Mouse (Mus musculus) forebrain, embryonic 16.5 days (tissue): ENCODE results near the gene Ces5a. TPM values are rescaled to one million over a fixed set of nuclear protein-coding genes. Genes with fewer than 3 reads are reported as not detected.

Source experiments
- ATAC-seq: fragments of 200-750 bp; cut with Nextera tagmentation; 2 replicates; pipeline ENCODE4 v1.8.0; 2017; ENCODE audit warnings: mild to moderate bottlenecking, moderate library complexity
- H3K27ac ChIP-seq: fragments of 300-500 bp; sonication (generic); 2 replicates; pipeline ENCODE4 v1.5.1; 2014; ENCODE audit warnings: low read length, control low read depth
- H3K27me3 ChIP-seq: fragments of 300-500 bp; sonication (generic); replicated peaks from 2 replicates; pipeline ENCODE4 v1.6.1; 2014; ENCODE audit warnings: low read length; ENCODE audit not compliant: control insufficient read depth, insufficient read depth
- H3K36me3 ChIP-seq: fragments of 300-500 bp; sonication (generic); 2 replicates; pipeline ENCODE4 v1.6.1; 2014; ENCODE audit not compliant: control insufficient read depth, insufficient read depth
- H3K4me1 ChIP-seq: fragments of 300-500 bp; sonication (generic); replicated peaks from 2 replicates; pipeline ENCODE4 v1.6.1; 2014; ENCODE audit warnings: low read length; ENCODE audit not compliant: control insufficient read depth, insufficient read depth
- H3K4me2 ChIP-seq: fragments of 300-500 bp; sonication (generic); 2 replicates; pipeline ENCODE4 v1.6.1; 2014; ENCODE audit warnings: mild to moderate bottlenecking, low read length, control low read depth
- H3K4me3 ChIP-seq: fragments of 300-500 bp; sonication (generic); replicated peaks from 2 replicates; pipeline ENCODE4 v1.5.1; 2014; ENCODE audit warnings: mild to moderate bottlenecking, low read length, control low read depth
- H3K9ac ChIP-seq: fragments of 300-500 bp; sonication (generic); replicated peaks from 2 replicates; pipeline ENCODE4 v1.6.1; 2014; ENCODE audit warnings: low read depth, low read length, control low read depth
- H3K9me3 ChIP-seq: fragments of 300-500 bp; sonication (generic); 2 replicates; pipeline ENCODE4 v1.6.1; 2016; ENCODE audit warnings: low read length; ENCODE audit not compliant: control insufficient read depth
- WGBS: fragments of 180-500 bp; shearing (Covaris S2); extraction: QIAGEN DNeasy Blood & Tissue Kit; methylation state at CpG from one replicate; pipeline ENCODE4 v1.1.7; 2014; 5-methylcytosine and 5-hydroxymethylcytosine counted together
- polyA plus RNA-seq: library from polyadenylated mRNA; unstranded; fragments of >200 nt; fragmentation: Nextera tagmentation; extraction: Ambion mirVana; gene quantifications from 2 replicates; pipeline ENCODE4 v1.2.1, GENCODE M21; 2015

Ces5a gene
- 0.75 and 0.88 TPM in 2 replicates for polyA plus RNA-seq

DNA sequence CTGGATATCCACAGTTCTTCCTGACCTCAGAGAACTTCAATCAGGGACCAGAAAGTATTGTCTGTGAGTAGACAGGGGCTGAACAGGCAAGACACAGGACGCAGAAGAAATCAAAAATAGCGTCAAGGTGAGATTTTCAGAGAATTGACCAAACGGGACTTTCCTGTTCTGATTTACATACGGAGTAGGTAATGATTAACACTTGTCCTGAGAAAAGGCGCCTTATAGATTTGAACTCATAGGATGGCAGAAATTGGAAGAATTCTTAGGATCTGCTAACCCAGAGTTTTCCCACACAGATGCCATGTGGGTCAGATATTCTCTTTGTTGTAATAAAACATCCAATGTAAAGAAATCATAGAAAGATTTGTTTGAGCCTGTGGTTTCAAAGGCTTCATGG is at the start of gene Ces5a:
TSS of gene Ces5a (minus strand) at position 101 of the 400 bp plus-strand sequence.
- Histone ChIP-seq H3K27me3 (no peaks in the 10 kb centered on the region), H3K9ac (no peak within 1 kb of the TSS), H3K9me3 (no peaks in the 10 kb centered on the region), H3K4me1 (no peaks in the 10 kb centered on the region), H3K4me3 (no peak within 1 kb of the TSS), H3K4me2 (no peak within 1 kb of the TSS), H3K27ac (no peak within 1 kb of the TSS), H3K36me3 (no peaks in the 10 kb centered on the region)
- ATAC-seq = no peak
- WGBS = 92% methylated on average over 5 of the region's 5 CpGs

DNA sequence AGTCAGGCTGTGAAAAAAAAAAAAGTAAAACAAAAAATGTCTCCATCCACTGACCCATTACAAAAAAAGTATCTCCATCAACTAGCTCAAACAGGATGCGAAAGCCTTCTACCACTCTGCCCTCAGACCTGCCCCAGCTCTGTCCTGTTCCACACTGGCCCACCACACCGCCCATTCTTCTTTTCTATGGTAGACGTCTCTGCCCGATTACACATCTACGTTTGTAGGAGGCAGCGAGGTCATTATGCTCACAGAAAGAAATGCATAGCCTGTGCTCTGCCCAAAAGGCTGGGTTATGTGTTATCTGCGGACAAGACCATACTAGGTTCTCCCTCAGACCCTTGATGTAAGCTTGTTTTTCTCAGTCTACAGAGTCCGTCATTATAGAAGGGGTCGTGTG is 37.2 kb upstream of the Ces5a start:
- no peaks in the 10 kb centered on the region for H3K9me3 ChIP-seq
- peak overlapping the region; percentile 97 for H3K27ac ChIP-seq
- peaks cover 44% of the 10 kb centered on the region for H3K4me1 ChIP-seq
- ATAC-seq = no peak
- WGBS = 55% methylated on average over 9 of the region's 9 CpGs
- H3K4me2 ChIP-seq = no peak overlapping the region
- H3K4me3 ChIP-seq = no peak overlapping the region
- H3K27me3 ChIP-seq = no peaks in the 10 kb centered on the region
- H3K36me3 ChIP-seq = no peaks in the 10 kb centered on the region
- H3K9ac ChIP-seq = no peak overlapping the region

DNA sequence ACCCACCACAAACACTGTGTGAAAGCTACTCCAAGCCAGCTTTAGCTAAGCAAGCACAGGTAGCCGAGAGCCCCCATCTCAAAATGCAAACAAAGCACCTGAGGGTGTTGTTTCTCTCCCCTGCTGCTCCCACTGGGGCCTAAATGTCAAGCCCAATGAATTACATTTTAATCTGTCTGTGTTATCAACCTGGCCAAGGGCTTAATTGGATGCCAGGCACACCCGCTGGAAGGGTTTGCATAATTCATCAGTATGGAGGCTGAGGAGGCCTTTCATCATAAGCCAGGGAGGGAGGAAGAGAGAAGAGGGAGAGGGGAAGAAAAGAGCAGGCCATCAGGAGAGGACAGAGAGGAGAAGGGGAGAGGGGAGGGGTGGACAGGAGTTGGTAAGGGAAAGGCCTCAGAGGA is 36.5 kb upstream of the Ces5a start:
- no peak overlapping the region for H3K9ac ChIP-seq
- no peaks in the 10 kb centered on the region for H3K27me3 ChIP-seq
- H3K4me1 ChIP-seq = peaks cover 52% of the 10 kb centered on the region
- H3K4me3 ChIP-seq = no peak overlapping the region
- H3K9me3 ChIP-seq = no peaks in the 10 kb centered on the region
- no peaks in the 10 kb centered on the region for H3K36me3 ChIP-seq
- 3% methylated on average over 2 of the region's 2 CpGs for WGBS
- H3K4me2 ChIP-seq = 0 out of 2 replicates have a peak overlapping the region, but pooled peaks have one; percentile 25
- peak; percentile 41 for ATAC-seq
- H3K27ac ChIP-seq = peak overlapping the region; percentile 97

DNA sequence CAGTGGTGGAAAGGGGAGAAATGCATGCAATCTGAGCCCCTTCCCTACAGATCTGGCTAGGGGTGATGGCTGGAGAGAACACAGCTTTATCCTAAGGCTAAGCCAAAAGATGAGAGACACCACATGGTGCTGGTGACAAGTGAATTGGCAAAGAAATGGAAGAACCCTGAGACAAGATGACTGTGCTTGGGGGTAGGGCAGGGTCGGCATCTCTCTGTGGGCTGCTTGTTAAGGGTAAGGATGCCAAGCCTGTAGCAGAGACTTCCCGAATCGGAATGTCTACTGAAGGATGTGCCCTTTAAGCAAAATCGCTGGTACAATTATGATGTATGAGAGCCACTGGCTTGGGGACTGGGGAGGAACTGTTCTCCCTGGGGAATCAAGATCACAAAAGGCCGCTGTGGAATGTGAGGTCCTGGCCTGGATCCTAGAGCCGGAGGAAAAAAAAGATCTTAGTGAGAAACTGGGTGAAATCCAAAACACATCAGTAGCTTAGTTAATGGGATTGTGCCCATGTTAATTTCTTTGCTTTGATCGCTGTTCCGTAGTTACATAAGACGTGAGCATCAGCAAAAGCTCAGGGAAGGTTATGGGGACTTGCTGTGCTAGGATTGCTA is 35.8 kb upstream of the Ces5a start:
- H3K9ac ChIP-seq = no peak overlapping the region
- no peak overlapping the region for H3K4me3 ChIP-seq
- H3K4me1 ChIP-seq = peaks cover 58% of the 10 kb centered on the region
- no peaks in the 10 kb centered on the region for H3K27me3 ChIP-seq
- peak overlapping the region; percentile 97 for H3K27ac ChIP-seq
- H3K9me3 ChIP-seq = no peaks in the 10 kb centered on the region
- H3K4me2 ChIP-seq = peak overlapping the region; percentile 25
- WGBS = 2% methylated on average over 9 of the region's 9 CpGs
- ATAC-seq = peak; percentile 11
- no peaks in the 10 kb centered on the region for H3K36me3 ChIP-seq

DNA sequence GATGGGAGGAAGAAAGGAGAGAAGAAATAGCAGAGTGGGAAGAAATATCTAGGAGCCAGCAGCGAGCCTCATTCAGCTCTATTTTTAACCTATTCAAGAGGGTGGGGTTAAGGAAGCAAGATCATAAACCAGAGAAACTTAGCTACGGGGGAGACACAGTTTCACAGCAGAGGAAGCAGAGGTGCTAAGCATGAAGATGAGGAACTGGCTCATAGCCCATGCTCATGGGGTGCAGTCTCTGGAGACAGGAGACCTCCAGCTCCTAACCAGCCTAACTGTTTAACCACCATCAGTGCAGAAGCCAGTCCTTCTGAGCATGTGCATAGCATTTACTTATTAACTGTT is 34.5 kb upstream of the Ces5a start:
- WGBS = 8% methylated on average over 2 of the region's 2 CpGs
- Histone ChIP-seq H3K9ac (peak overlapping the region; percentile 30), H3K9me3 (no peaks in the 10 kb centered on the region), H3K27ac (peak overlapping the region; percentile 97), H3K27me3 (no peaks in the 10 kb centered on the region), H3K4me2 (peak overlapping the region; percentile 40), H3K36me3 (no peaks in the 10 kb centered on the region), H3K4me3 (no peak overlapping the region), H3K4me1 (peaks cover 59% of the 10 kb centered on the region)
- peak; percentile 32 for ATAC-seq

DNA sequence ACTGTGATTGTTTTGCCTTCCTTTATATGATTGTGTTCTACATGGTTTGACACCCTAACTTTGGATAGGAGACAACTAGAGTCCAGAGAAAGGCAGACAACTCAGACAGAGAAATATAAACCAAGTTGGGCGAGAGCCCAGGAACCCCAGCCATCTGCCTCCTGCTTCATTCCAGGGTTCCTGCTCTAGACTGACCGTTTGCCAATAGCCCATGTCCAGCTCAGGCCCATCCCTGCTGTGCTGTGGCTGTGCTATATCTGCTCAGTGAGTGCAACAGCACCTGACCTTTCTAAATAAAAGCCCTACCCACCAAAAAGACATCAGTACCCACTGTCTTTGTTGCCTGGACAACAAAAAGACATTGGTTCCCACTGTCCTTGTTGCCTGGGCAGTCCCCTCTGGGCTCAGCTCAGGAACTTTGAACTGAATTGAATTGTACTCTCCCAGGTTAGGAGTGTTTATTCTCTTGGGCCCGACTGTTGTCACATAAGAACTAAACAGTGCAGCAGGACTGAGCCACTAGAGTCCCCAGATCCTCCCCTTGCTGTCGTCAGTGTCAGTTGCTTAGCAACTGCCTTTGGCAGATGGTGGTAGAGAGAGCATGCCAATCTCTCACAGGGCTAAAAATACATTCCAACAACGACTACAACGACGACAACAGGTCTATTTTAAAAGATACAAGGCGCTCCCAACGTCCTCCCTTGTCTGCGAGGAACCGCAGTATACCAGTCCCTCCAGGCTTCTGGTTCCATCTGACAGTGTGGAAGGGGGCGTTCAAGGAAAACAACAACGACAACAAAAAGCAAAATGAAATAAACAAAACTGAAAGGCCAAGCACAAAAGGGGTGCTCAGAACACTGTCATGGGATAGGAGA is 33.9 kb upstream of the Ces5a start:
- Histone ChIP-seq H3K9ac (peak overlapping the region; percentile 30), H3K27ac (peak overlapping the region; percentile 97), H3K4me1 (peaks cover 59% of the 10 kb centered on the region), H3K27me3 (no peaks in the 10 kb centered on the region), H3K4me3 (no peak overlapping the region), H3K9me3 (no peaks in the 10 kb centered on the region), H3K36me3 (no peaks in the 10 kb centered on the region), H3K4me2 (peak overlapping the region; percentile 40)
- peak; percentile 91 for ATAC-seq
- 23% methylated on average over 13 of the region's 13 CpGs for WGBS

DNA sequence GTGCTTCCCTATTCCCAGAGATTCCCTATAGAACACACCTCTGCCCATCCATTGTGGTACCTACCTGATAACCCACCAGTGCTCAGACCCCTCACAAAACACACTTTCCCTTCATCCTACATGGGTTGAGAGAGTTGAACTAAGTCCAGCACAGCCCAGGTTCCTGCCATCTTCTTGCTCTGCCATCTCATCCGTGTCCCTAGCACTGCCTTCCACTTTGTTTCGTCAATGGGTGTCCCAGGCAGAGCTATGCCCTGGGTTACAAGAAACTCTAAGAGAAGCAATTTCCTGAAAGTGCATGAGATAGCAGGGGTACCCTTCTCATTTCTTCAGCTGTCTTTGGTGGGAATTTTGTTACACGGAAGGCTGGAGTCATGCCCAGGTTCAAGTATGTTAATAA is 33.0 kb upstream of the Ces5a start:
- Histone ChIP-seq H3K36me3 (no peaks in the 10 kb centered on the region), H3K4me3 (no peak overlapping the region), H3K9me3 (no peaks in the 10 kb centered on the region), H3K4me2 (no peak overlapping the region), H3K4me1 (peaks cover 59% of the 10 kb centered on the region), H3K27ac (peak overlapping the region; percentile 97), H3K27me3 (no peaks in the 10 kb centered on the region), H3K9ac (no peak overlapping the region)
- 82% methylated on average over 3 of the region's 3 CpGs for WGBS
- no peak for ATAC-seq

DNA sequence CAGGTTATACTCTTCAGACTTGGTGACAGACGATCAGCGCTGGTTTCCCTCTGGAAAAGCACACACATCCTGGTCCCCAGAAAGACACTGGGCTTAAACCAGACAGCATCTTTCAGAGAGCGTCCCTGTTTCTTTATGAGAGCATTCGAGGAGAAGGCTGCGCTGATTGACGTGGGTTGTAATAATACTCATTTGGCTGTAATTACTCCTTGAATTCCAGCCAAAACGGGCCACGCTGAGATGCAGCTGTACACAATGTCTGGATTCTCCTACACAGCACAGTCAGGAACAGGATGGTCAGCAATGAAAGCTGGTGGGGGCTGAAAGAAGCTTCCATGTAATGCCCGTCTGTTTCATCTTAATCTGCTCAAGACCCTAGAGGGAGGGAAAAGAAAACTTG is 31.5 kb upstream of the Ces5a start:
- no peaks in the 10 kb centered on the region for H3K36me3 ChIP-seq
- H3K4me3 ChIP-seq = no peak overlapping the region
- H3K9me3 ChIP-seq = no peaks in the 10 kb centered on the region
- peak overlapping the region; percentile 8; the same call in 1 of the 2 replicates for H3K4me2 ChIP-seq
- H3K9ac ChIP-seq = no peak overlapping the region
- no peaks in the 10 kb centered on the region for H3K27me3 ChIP-seq
- 15% methylated on average over 9 of the region's 9 CpGs for WGBS
- peaks cover 52% of the 10 kb centered on the region for H3K4me1 ChIP-seq
- peak; percentile 51 for ATAC-seq
- peak overlapping the region; percentile 81 for H3K27ac ChIP-seq

DNA sequence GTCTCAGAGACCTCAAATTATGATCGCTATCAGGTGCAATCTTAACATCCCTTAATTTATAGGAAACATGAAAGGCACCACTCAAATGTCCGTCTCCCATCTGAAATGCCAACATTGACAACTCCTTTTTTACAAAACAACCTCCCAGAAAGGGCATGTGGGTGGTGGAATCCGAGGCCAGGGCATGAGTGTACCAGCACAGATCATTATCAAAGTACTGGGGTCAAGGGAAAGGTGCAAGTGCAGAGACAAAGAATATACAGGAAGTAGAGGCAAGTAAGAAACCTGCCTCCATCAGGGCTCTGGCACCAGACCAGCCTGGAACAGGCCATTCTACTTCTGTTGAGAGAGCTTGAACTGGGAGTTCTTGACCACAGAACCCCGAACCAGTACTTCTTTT is 29.0 kb upstream of the Ces5a start:
- Histone ChIP-seq H3K9ac (no peak overlapping the region), H3K36me3 (no peaks in the 10 kb centered on the region), H3K4me3 (no peak overlapping the region), H3K4me1 (peaks cover 28% of the 10 kb centered on the region), H3K27me3 (no peaks in the 10 kb centered on the region), H3K27ac (no peak overlapping the region), H3K4me2 (no peak overlapping the region), H3K9me3 (no peaks in the 10 kb centered on the region)
- ATAC-seq = no peak
- 84% methylated on average over 4 of the region's 4 CpGs for WGBS
